Mouse (Mus musculus) midbrain, embryonic 16.5 days (tissue): ENCODE measurements at regions not wholly inside any gene's neighbourhood (a gene's known extent, or its start where the extent isn't known, plus 50 kb on each side); places are given as distances from the start of the nearest gene placed in this dataset.
A peak's percentile ranks its signal among the peaks of the same experiment; 100 is the strongest.

Experiments used
- ATAC-seq: fragments of 200-750 bp; cut with Nextera tagmentation; 2 replicates; pipeline ENCODE4 v1.8.0; 2017; ENCODE audit warnings: moderate TSS enrichment
- H3K27ac ChIP-seq: fragments of 300-500 bp; sonication (generic); 2 replicates; pipeline ENCODE4 v1.5.1; 2014; ENCODE audit warnings: mild to moderate bottlenecking, low read length, mixed read lengths
- H3K27me3 ChIP-seq: fragments of 300-500 bp; sonication (generic); 2 replicates; pipeline ENCODE4 v1.6.1; 2014; ENCODE audit warnings: low read depth, low read length, mixed read lengths; ENCODE audit not compliant: control insufficient read depth, insufficient read depth
- H3K36me3 ChIP-seq: fragments of 300-500 bp; sonication (generic); 2 replicates; pipeline ENCODE4 v1.6.1; 2014; ENCODE audit warnings: mild to moderate bottlenecking, low read length, moderate library complexity, mixed read lengths; ENCODE audit not compliant: control insufficient read depth, insufficient read depth
- H3K4me1 ChIP-seq: fragments of 300-500 bp; sonication (generic); 2 replicates; pipeline ENCODE4 v1.6.1; 2014; ENCODE audit warnings: mild to moderate bottlenecking, low read length, mixed read lengths; ENCODE audit not compliant: control insufficient read depth, insufficient read depth
- H3K4me2 ChIP-seq: fragments of 300-500 bp; sonication (generic); 2 replicates; pipeline ENCODE4 v1.6.1; 2014; ENCODE audit warnings: mild to moderate bottlenecking, low read length, mixed read lengths
- H3K4me3 ChIP-seq: fragments of 300-500 bp; sonication (generic); 2 replicates; pipeline ENCODE4 v1.5.1; 2014; ENCODE audit warnings: low read depth, mild to moderate bottlenecking, low read length, moderate library complexity, mixed read lengths
- H3K9ac ChIP-seq: fragments of 300-500 bp; sonication (generic); 2 replicates; pipeline ENCODE4 v1.6.1; 2014; ENCODE audit warnings: low read depth, low read length, mixed read lengths
- H3K9me3 ChIP-seq: fragments of 300-500 bp; sonication (generic); replicated peaks from 2 replicates; pipeline ENCODE4 v1.6.1; 2014; ENCODE audit warnings: mild to moderate bottlenecking, low read length, mixed read lengths; ENCODE audit not compliant: control insufficient read depth, poor library complexity, severe bottlenecking
- WGBS: fragments of 180-500 bp; shearing (Covaris S2); extraction: QIAGEN DNeasy Blood & Tissue Kit; methylation state at CpG from one replicate; pipeline ENCODE4 v1.1.7; 2014; 5-methylcytosine and 5-hydroxymethylcytosine counted together

DNA sequence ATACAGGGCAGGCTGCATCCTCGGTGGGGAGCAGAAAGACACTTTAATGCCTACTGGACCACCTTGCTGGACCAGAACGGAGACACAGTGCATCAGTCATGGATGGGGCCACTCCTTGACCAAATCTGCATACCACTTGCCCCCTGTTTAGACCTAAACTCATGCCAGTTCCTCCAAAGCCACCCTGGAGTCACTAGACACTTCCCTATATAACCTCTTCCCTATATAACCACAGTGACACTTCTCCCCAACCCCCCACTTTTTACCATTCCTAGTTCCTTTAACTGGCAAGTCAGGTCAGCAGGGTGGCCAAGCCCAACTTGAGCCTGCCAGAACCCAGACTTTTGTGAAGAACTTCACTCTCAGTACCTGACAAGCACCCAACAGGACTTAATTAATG, 80.2 kb upstream of the Ankrd50 start:
- no peak overlapping the region for H3K9ac ChIP-seq
- ATAC-seq, result no peak
- no peak overlapping the region for H3K4me3 ChIP-seq
- 34% methylated on average over 2 of the region's 2 CpGs for WGBS
- H3K36me3 ChIP-seq, result no peaks in the 10 kb centered on the region
- no peak overlapping the region for H3K27ac ChIP-seq
- no peaks in the 10 kb centered on the region for H3K27me3 ChIP-seq
- H3K9me3 ChIP-seq, result no peaks in the 10 kb centered on the region
- H3K4me1 ChIP-seq, result peaks cover 24% of the 10 kb centered on the region
- H3K4me2 ChIP-seq, result no peak overlapping the region

DNA sequence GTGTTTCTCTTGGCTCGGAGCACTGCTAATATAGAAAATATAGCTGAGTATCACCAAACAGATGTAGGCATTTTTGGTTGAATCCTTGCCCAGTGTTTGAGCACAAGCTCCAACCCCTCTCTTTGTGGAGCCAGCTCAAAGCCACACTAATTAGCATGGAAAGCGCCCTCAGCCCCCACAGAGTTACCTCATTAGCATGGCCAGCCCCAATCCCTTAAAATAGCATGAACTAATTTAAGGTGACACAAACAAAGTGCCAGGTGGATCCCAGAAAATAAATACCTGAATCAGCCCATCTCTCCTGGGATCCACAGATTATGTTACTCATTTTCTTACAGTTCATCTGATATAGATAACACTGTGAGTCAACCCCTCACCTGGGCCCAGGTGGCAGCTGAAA, 79.7 kb upstream of the Ankrd50 start:
- H3K27me3 ChIP-seq, result no peaks in the 10 kb centered on the region
- 5% methylated on average over 2 of the region's 2 CpGs for WGBS
- no peak overlapping the region for H3K9ac ChIP-seq
- ATAC-seq, result no peak
- H3K4me3 ChIP-seq, result no peak overlapping the region
- peaks cover 24% of the 10 kb centered on the region for H3K4me1 ChIP-seq
- H3K36me3 ChIP-seq, result no peaks in the 10 kb centered on the region
- no peaks in the 10 kb centered on the region for H3K9me3 ChIP-seq
- no peak overlapping the region for H3K27ac ChIP-seq
- H3K4me2 ChIP-seq, result no peak overlapping the region

DNA sequence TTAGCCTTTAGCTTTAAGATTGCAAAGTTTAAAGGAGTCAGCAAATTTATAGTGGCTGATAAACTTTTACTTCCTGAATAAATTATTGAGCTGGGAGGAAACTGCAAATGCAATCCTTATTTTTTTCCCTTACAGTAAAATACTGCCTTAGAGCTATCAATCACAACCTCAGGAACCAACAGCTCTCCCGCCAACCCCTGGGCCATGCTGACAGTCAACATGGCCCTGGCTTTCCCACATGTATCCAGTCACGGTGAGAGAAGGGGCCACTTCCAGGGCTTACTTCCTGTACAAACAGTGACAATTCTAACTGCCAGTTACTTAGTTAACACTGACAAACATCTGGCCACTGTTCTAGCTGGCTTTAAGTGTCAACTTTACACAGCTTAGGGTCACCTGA, 76.5 kb upstream of the Ankrd50 start:
- no peaks in the 10 kb centered on the region for H3K9me3 ChIP-seq
- peaks cover 6% of the 10 kb centered on the region for H3K4me1 ChIP-seq
- no peak overlapping the region for H3K9ac ChIP-seq
- H3K36me3 ChIP-seq, result no peaks in the 10 kb centered on the region
- no peak overlapping the region for H3K27ac ChIP-seq
- ATAC-seq, result no peak
- 76% methylated on average over 2 of the region's 2 CpGs for WGBS
- H3K4me3 ChIP-seq, result no peak overlapping the region
- no peaks in the 10 kb centered on the region for H3K27me3 ChIP-seq
- H3K4me2 ChIP-seq, result no peak overlapping the region

DNA sequence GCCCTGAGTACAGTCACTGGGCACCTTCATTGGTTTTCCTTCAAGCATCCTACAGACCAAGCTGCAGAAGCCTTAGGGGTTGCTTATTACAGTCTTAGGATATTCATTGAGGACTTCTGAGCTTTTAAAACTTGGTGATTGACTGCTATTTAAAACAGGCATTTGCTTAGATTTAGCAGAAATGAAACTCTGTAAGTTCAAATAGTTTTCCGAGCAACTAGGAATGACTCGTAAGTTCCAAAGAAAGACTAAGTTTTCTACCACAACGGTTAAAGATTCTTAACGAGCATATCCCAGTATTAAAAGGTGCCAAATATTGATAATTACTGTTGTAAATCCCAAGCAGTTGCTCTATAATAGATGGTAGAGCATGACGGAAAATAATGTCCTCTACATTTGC, 71.3 kb upstream of the Ankrd50 start:
- no peak for ATAC-seq
- no peak overlapping the region for H3K4me3 ChIP-seq
- no peaks in the 10 kb centered on the region for H3K27me3 ChIP-seq
- WGBS, result 92% methylated on average over 5 of the region's 5 CpGs
- H3K36me3 ChIP-seq, result no peaks in the 10 kb centered on the region
- peaks cover 6% of the 10 kb centered on the region for H3K4me1 ChIP-seq
- no peaks in the 10 kb centered on the region for H3K9me3 ChIP-seq
- H3K4me2 ChIP-seq, result no peak overlapping the region
- H3K9ac ChIP-seq, result no peak overlapping the region
- H3K27ac ChIP-seq, result no peak overlapping the region

DNA sequence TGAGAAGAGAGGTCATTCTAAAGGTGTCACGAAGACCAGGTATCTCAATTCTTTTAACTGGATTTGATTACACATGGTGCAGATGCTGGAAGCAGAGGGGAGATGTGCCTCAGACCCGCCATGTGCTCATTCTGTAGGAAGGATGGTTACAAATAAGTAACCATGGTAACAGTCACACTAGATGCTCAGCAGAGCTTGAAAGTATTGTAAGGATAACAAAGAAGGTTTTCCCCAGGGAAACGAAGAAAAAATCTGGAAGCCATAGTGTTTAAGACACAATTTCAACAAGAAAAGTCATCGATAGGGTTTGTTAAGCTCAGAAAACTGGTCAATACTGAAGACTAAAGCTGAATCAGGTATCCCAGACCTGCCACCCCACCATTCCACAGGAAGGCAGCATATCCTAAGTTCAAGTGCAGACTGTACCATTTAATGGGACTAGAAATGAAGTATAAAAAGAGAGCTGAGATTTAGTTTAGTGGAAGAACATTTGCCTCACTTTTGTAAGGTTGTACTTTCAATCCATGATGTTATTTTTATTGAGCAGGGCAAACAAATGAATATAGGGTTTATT, 68.9 kb upstream of the Ankrd50 start:
- peak; percentile 90 for ATAC-seq
- no peaks in the 10 kb centered on the region for H3K27me3 ChIP-seq
- peaks cover 6% of the 10 kb centered on the region for H3K4me1 ChIP-seq
- no peaks in the 10 kb centered on the region for H3K9me3 ChIP-seq
- no peak overlapping the region for H3K4me2 ChIP-seq
- no peaks in the 10 kb centered on the region for H3K36me3 ChIP-seq
- no peak overlapping the region for H3K9ac ChIP-seq
- H3K4me3 ChIP-seq, result no peak overlapping the region
- 10% methylated on average over 4 of the region's 4 CpGs for WGBS
- H3K27ac ChIP-seq, result peak overlapping the region; percentile 61

DNA sequence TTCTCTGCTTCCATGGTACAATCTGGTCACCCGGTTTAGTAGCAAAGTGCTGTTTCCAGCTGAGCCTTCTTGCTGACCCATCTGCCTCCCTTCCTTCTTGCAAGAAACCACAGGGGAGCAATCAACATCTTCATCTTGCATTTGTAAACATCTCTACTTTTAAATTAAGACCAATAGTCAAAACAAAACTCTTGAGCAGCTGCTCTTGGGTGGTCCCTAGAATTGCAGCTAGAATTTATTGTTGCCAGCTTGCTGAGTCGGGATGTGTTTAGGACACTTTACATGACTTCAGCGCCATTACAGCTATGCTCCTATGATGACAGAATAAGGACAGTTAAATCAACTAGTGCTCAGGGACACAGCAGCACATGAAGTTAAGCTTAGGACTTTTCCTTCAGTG, 62.4 kb upstream of the Ankrd50 start:
- Histone ChIP-seq H3K4me3 (no peak overlapping the region), H3K36me3 (no peaks in the 10 kb centered on the region), H3K9me3 (no peaks in the 10 kb centered on the region), H3K9ac (no peak overlapping the region), H3K4me2 (no peak overlapping the region), H3K27me3 (no peaks in the 10 kb centered on the region), H3K4me1 (no peaks in the 10 kb centered on the region), H3K27ac (no peak overlapping the region)
- ATAC-seq, result no peak
- WGBS, result 86% methylated on average over 3 of the region's 3 CpGs

DNA sequence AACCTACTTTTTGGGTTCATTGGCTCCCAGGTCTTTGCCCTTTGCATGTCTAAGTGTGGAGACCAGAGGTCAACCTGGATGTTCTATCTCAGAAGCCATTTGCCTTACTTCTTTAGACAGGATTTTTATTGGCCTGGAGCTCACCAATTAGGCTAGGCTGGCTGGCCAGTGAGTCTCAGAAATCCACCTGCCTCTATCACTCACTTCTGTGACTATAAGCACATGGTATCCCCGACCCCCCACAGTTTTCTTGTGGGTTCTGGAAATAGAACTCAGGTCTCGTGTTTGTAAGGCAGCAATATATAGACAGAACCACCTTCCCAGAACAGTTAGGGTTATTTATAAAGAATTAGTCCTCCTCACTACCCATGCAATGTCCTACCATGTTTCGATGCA, 60.9 kb upstream of the Ankrd50 start:
- no peaks in the 10 kb centered on the region for H3K27me3 ChIP-seq
- ATAC-seq, result no peak
- no peak overlapping the region for H3K9ac ChIP-seq

DNA sequence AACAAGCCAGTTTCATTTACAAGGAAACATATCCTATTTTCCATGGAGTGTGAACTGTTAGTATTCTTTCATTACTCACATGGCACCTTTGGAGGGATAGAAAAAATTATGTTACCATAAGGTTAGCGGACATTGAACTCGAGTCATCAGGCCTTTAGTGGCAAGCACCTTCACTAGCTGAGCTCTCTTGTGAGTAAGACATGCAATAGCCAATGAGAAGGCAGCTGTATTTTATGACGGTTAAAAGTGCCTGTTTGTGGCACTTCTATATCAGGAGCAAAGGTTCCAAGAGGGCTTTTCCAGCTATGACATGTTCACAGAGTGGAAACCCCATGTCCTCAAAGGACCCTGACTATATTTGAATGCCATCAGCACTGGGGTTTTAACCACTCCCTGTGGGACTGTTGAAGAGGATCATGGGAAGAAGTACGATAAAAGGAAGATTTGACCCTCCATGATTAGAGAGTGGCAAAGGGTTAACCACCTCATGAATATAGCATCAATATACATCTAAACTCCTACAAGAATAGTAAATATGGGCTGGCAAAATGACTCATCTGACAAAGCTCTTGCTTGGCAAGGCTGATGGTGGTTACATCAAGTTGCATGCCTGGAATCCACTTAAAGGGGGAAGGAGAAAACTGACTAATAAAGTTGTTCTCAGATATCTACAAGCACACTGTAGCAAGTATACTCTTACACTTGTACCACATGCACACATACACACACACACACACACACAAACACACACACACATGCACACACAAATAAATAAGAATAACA, 60.3 kb upstream of the Ankrd50 start:
- no peak for ATAC-seq
- Histone ChIP-seq H3K9me3 (no peaks in the 10 kb centered on the region), H3K4me3 (no peak overlapping the region), H3K4me1 (no peaks in the 10 kb centered on the region), H3K36me3 (no peaks in the 10 kb centered on the region), H3K27ac (no peak overlapping the region), H3K9ac (no peak overlapping the region), H3K27me3 (no peaks in the 10 kb centered on the region), H3K4me2 (no peak overlapping the region)
- 93% methylated on average over 4 of the region's 4 CpGs for WGBS

More for the DNA sequence above, 60.9 kb upstream of the Ankrd50 start:
- no peaks in the 10 kb centered on the region for H3K9me3 ChIP-seq
- H3K4me2 ChIP-seq, result no peak overlapping the region
- WGBS, result 81% methylated on average over 3 of the region's 3 CpGs
- no peaks in the 10 kb centered on the region for H3K36me3 ChIP-seq
- H3K4me1 ChIP-seq, result no peaks in the 10 kb centered on the region
- H3K4me3 ChIP-seq, result no peak overlapping the region
- no peak overlapping the region for H3K27ac ChIP-seq

DNA sequence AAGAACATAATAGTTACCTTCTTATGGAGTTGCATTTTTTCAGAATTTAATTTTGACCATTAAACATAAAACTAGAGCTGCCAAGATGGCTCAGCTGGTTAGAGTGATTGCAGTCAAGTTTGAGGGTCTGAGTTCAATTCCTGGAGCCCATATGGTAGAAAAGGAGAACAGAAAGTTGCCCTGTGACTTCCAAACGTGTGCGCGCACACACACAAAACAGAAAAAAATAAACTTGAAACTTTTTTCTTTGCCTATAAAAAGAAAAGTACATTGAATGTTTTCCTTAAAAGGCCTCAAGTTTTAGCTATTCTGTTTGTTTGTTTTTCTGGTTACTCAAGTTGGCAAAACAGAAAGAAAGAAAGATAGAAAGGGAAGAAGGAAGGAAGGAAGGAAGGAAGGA, 59.2 kb upstream of the Ankrd50 start:
- Histone ChIP-seq H3K4me3 (no peak overlapping the region), H3K36me3 (no peaks in the 10 kb centered on the region), H3K9ac (no peak overlapping the region), H3K4me1 (no peaks in the 10 kb centered on the region), H3K27ac (no peak overlapping the region), H3K4me2 (no peak overlapping the region), H3K9me3 (no peaks in the 10 kb centered on the region), H3K27me3 (no peaks in the 10 kb centered on the region)
- no peak for ATAC-seq
- 97% methylated on average over 3 of the region's 3 CpGs for WGBS
